7 mouse cellular contexts compared by ENCODE assay signal in the genomic region with DNA sequence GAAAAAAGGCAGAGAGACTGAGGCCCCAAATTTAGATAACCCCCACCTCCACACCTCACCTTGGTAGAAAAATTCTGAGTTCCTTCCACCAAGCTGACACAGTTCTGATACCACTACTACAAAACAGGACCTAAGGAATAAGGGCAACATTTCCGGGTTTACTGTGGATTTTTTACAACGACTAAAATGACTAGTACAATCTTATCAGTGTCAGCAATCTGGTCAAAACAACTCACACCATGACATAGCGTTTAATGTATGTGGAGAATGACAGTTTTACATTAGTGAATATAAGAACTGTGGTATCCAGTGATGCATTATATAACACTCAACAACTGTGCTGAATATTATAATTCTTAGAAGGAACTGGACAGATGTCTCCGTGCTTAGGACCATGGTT. TPM values are rescaled to one million over a fixed set of nuclear protein-coding genes. Genes with fewer than 3 reads are reported as not detected.
DNase-seq lines count a peak whose midpoint lies in the region; ATAC-seq and TF ChIP-seq lines count a peak whose summit lies in the region.

No protein-coding gene starts in this region.

- H3K9me3 ChIP-seq in lung, embryonic 15.5 days: no peaks in the 10 kb centered on the region
- H3K9me3 ChIP-seq in embryonic facial prominence, embryonic 14.5 days (ENCODE audit: control insufficient read depth, low read length): no peaks in the 10 kb centered on the region
- no peaks in the 10 kb centered on the region for H3K9me3 ChIP-seq in limb, embryonic 14.5 days (ENCODE audit: control insufficient read depth, low read length)
- H3K9me3 ChIP-seq in neural tube, embryonic 14.5 days (ENCODE audit: control insufficient read depth, low read length): no peaks in the 10 kb centered on the region

- no peaks in the 10 kb centered on the region for H3K36me3 ChIP-seq in lung, embryonic 15.5 days
- no peaks in the 10 kb centered on the region for H3K36me3 ChIP-seq in embryonic facial prominence, embryonic 14.5 days (ENCODE audit: control insufficient read depth, insufficient read depth, low read length)
- no peaks in the 10 kb centered on the region for H3K36me3 ChIP-seq in limb, embryonic 14.5 days (ENCODE audit: control insufficient read depth, insufficient read depth, low read length)
- H3K36me3 ChIP-seq in neural tube, embryonic 14.5 days (ENCODE audit: control insufficient read depth, insufficient read depth, low read length): no peaks in the 10 kb centered on the region

- peak overlapping the region; percentile 90; the same call in 1 of the 2 replicates for H3K4me2 ChIP-seq in lung, embryonic 15.5 days
- H3K4me2 ChIP-seq in embryonic facial prominence, embryonic 14.5 days (ENCODE audit: low read depth, low read length): peak overlapping the region; percentile 94; the same call in 1 of the 2 replicates
- H3K4me2 ChIP-seq in limb, embryonic 14.5 days (replicated peaks; ENCODE audit: low read depth, low read length, severe bottlenecking): peak overlapping the region; percentile 87; the same call in 1 of the 2 replicates
- peak overlapping the region; percentile 93; the same call in 1 of the 2 replicates for H3K4me2 ChIP-seq in neural tube, embryonic 14.5 days (ENCODE audit: low read depth, low read length)

- no peak for DNase-seq in lung, postnatal 14 days
- no peak for DNase-seq in embryonic facial prominence, embryonic 14.5 days (ENCODE audit: low spot score)
- no peak for DNase-seq in limb, embryonic 14.5 days (ENCODE audit: low spot score)
- DNase-seq in gastrocnemius, postnatal 14 days: no peak
- DNase-seq in left cerebral cortex, postnatal 25 days (ENCODE audit: low spot score in 2 of 2): no peak

- H3K4me3 ChIP-seq in lung, embryonic 15.5 days: no peak overlapping the region
- H3K4me3 ChIP-seq in embryonic facial prominence, embryonic 14.5 days (ENCODE audit: low read depth, low read length): no peak overlapping the region
- peak overlapping the region; percentile 79; the same call in 1 of the 2 replicates for H3K4me3 ChIP-seq in limb, embryonic 14.5 days (replicated peaks; ENCODE audit: low read length)
- H3K4me3 ChIP-seq in neural tube, embryonic 14.5 days (ENCODE audit: low read depth, low read length): no peak overlapping the region

- H3K9ac ChIP-seq in lung, embryonic 15.5 days: no peak overlapping the region
- no peak overlapping the region for H3K9ac ChIP-seq in embryonic facial prominence, embryonic 14.5 days (ENCODE audit: low read depth, low read length)
- H3K9ac ChIP-seq in limb, embryonic 14.5 days (ENCODE audit: low read depth, low read length, severe bottlenecking): no peak overlapping the region
- no peak overlapping the region; the same call in 1 of the 2 replicates for H3K9ac ChIP-seq in neural tube, embryonic 14.5 days (replicated peaks; ENCODE audit: low read depth, low read length)

- no peak for TF ChIP-seq POLR2A in limb, embryonic 14.5 days (IDR thresholded peaks at IDR 0.05; ENCODE audit: borderline replicate concordance, extremely low read depth, insufficient read depth, insufficient read length)

- WGBS in lung, embryonic 15.5 days: 64% methylated on average over 4 of the region's 4 CpGs
- 76% methylated on average over 4 of the region's 4 CpGs for WGBS in embryonic facial prominence, embryonic 14.5 days
- 81% methylated on average over 4 of the region's 4 CpGs for WGBS in limb, embryonic 14.5 days
- WGBS in neural tube, embryonic 14.5 days: 87% methylated on average over 4 of the region's 4 CpGs

- H3K4me1 ChIP-seq in lung, embryonic 15.5 days: peaks cover 20% of the 10 kb centered on the region
- H3K4me1 ChIP-seq in embryonic facial prominence, embryonic 14.5 days (ENCODE audit: control insufficient read depth, insufficient read depth, low read length): peaks cover 21% of the 10 kb centered on the region
- peaks cover 19% of the 10 kb centered on the region for H3K4me1 ChIP-seq in limb, embryonic 14.5 days (ENCODE audit: control insufficient read depth, insufficient read depth, low read length)
- H3K4me1 ChIP-seq in neural tube, embryonic 14.5 days (ENCODE audit: control insufficient read depth, insufficient read depth, low read length): peaks cover 13% of the 10 kb centered on the region

- no peak for ATAC-seq in lung, embryonic 15.5 days (ENCODE audit: borderline replicate concordance, extremely low read depth, low FRiP score, low TSS enrichment)
- no peak for ATAC-seq in embryonic facial prominence, embryonic 14.5 days (ENCODE audit: low read depth)
- no peak for ATAC-seq in limb, embryonic 14.5 days (ENCODE audit: low FRiP score, low read depth)
- no peak for ATAC-seq in neural tube, embryonic 14.5 days (ENCODE audit: low read depth)

- no peaks in the 10 kb centered on the region for H3K27me3 ChIP-seq in lung, embryonic 15.5 days
- H3K27me3 ChIP-seq in embryonic facial prominence, embryonic 14.5 days (replicated peaks; ENCODE audit: control insufficient read depth, insufficient read depth, low read length): no peaks in the 10 kb centered on the region
- H3K27me3 ChIP-seq in limb, embryonic 14.5 days (ENCODE audit: control insufficient read depth, insufficient read depth, low read length): no peaks in the 10 kb centered on the region
- no peaks in the 10 kb centered on the region for H3K27me3 ChIP-seq in neural tube, embryonic 14.5 days (ENCODE audit: control insufficient read depth, insufficient read depth, low read length)

- no peak overlapping the region for H3K27ac ChIP-seq in lung, embryonic 15.5 days
- no peak overlapping the region for H3K27ac ChIP-seq in embryonic facial prominence, embryonic 14.5 days (replicated peaks; ENCODE audit: low read depth, low read length)
- peak overlapping the region; percentile 68; the same call in 1 of the 2 replicates for H3K27ac ChIP-seq in limb, embryonic 14.5 days (replicated peaks; ENCODE audit: low read depth, low read length)
- peak overlapping the region; percentile 66; the same call in 1 of the 2 replicates for H3K27ac ChIP-seq in neural tube, embryonic 14.5 days (ENCODE audit: low read depth, low read length)

- intact Hi-C loops in gastrocnemius, postnatal 14 days (cut with DNase I; ENCODE audit: low total_unique reads): no loop called here
- intact Hi-C loops in left cerebral cortex, postnatal 25 days (cut with DNase I): loop anchor here (2.0 kb wide), 1 partner anchor 72 kb away; no protein-coding TSS in a partner anchor

RNA-seq across cellular contexts. Expression of a gene that starts 0.8 kb away (rescaled TPM):
- 12.5 and 14.3 TPM in 2 replicates for polyA plus RNA-seq in lung, embryonic 15.5 days (2015; fragmentation: Nextera tagmentation; extraction: Ambion mirVana)
- polyA plus RNA-seq in embryonic facial prominence, embryonic 14.5 days (2014; fragmentation: Nextera tagmentation; extraction: Ambion mirVana): 12.3 and 12.5 TPM in 2 replicates
- 10.4 and 10.6 TPM in 2 replicates for polyA plus RNA-seq in limb, embryonic 14.5 days (2012; rRNA removed)
- 13.4 and 14.1 TPM in 2 replicates for polyA plus RNA-seq in limb, embryonic 14.5 days (2014; fragmentation: Nextera tagmentation; extraction: Ambion mirVana)
- 7.9 and 9.8 TPM in 2 replicates for polyA plus RNA-seq in neural tube, embryonic 14.5 days (2014; fragmentation: Nextera tagmentation; extraction: Ambion mirVana)
- 1 to 10 TPM; 5.8 to 6.4 TPM for total RNA-seq in gastrocnemius, postnatal 14 days (2021)
- total RNA-seq in left cerebral cortex, postnatal 25 days (2021): 10 to 100 TPM; 16.2 to 23.6 TPM

RNA-seq across cellular contexts. Expression of a gene that starts 16.8 kb away (rescaled TPM):
- polyA plus RNA-seq in lung, embryonic 15.5 days (2015; fragmentation: Nextera tagmentation; extraction: Ambion mirVana): 187 and 190 TPM in 2 replicates
- 178 and 188 TPM in 2 replicates for polyA plus RNA-seq in embryonic facial prominence, embryonic 14.5 days (2014; fragmentation: Nextera tagmentation; extraction: Ambion mirVana)
- polyA plus RNA-seq in limb, embryonic 14.5 days (2012; rRNA removed): 72.6 and 84.3 TPM in 2 replicates
- 197 TPM in 2 replicates for polyA plus RNA-seq in limb, embryonic 14.5 days (2014; fragmentation: Nextera tagmentation; extraction: Ambion mirVana)
- 188 and 189 TPM in 2 replicates for polyA plus RNA-seq in neural tube, embryonic 14.5 days (2014; fragmentation: Nextera tagmentation; extraction: Ambion mirVana)
- 10 to 100 TPM; 88.8 TPM for total RNA-seq in gastrocnemius, postnatal 14 days (2021)
- 10 to 100 TPM; 79.6 to 83.2 TPM for total RNA-seq in left cerebral cortex, postnatal 25 days (2021)

Comparison
In these comparisons a context has a peak if more than half of its experiments do, and no peak if none do; other contexts are left out.
1. H3K27ac ChIP-seq: peak in limb, embryonic 14.5 days (single experiment) and neural tube, embryonic 14.5 days (single experiment); none in lung, embryonic 15.5 days (single experiment) and embryonic facial prominence, embryonic 14.5 days (single experiment).
2. Peak in every context shown above with its lines, with median percentiles within 50 percentile points of each other: H3K4me2 ChIP-seq.